Mouse (Mus musculus) kidney, adult 2 months (tissue): ENCODE measurements at regions not wholly inside any gene's neighbourhood (a gene's known extent, or its start where the extent isn't known, plus 50 kb on each side); places are given as distances from the start of the nearest gene placed in this dataset.

Experiments used
- DNase-seq: peaks from one replicate; pipeline ENCODE4 v3.0.0; 2021
- H3K27ac ChIP-seq: fragments of 200-500 bp; 2 replicates; pipeline ENCODE4 v1.5.1; 2012; ENCODE audit warnings: low read depth, low read length, control low read depth, inconsistent platforms; ENCODE audit not compliant: insufficient read depth
- H3K27me3 ChIP-seq: fragments of 200-500 bp; replicated peaks from 2 replicates; pipeline ENCODE4 v1.6.1; 2012; ENCODE audit warnings: mild to moderate bottlenecking, moderate library complexity, low read length, inconsistent platforms; ENCODE audit not compliant: control insufficient read depth, insufficient read depth
- H3K36me3 ChIP-seq: fragments of 200-500 bp; 2 replicates; pipeline ENCODE4 v1.6.1; 2012; ENCODE audit warnings: mild to moderate bottlenecking, moderate library complexity, low read length, inconsistent platforms; ENCODE audit not compliant: control insufficient read depth, insufficient read depth
- H3K4me1 ChIP-seq: fragments of 200-500 bp; 2 replicates; pipeline ENCODE4 v1.6.1; 2011; ENCODE audit warnings: low read length; ENCODE audit not compliant: control insufficient read depth, insufficient read depth
- H3K4me3 ChIP-seq: fragments of 200-500 bp; 2 replicates; pipeline ENCODE4 v1.5.1; 2011; ENCODE audit warnings: mild to moderate bottlenecking, low read depth, low read length, control low read depth; ENCODE audit not compliant: insufficient read depth
- CTCF ChIP-seq: fragments of 200-500 bp; conservative IDR thresholded peaks from 2 replicates; pipeline ENCODE4 v1.5.1; 2011; ENCODE audit warnings: low read depth, mild to moderate bottlenecking, control low read depth, low read length, moderate library complexity, mixed read lengths; ENCODE audit not compliant: insufficient read depth, insufficient read length
- POLR2A ChIP-seq: fragments of 200-500 bp; IDR thresholded peaks from one replicate; pipeline ENCODE4 v1.6.1; 2011; ENCODE audit warnings: low read depth, low read length, control low read depth
- WGBS: fragments of 180-500 bp; shearing (Covaris S2); methylation state at CpG from one replicate; pipeline ENCODE4 v1.1.7; 2018; 5-methylcytosine and 5-hydroxymethylcytosine counted together

GRCm38 (mm10) chr4:31421386-31421785 lies 542.5 kb upstream of the Map3k7 start:
- Histone ChIP-seq H3K27ac (peak overlapping the region; percentile 29; the same call in 1 of the 2 replicates), H3K36me3 (no peaks in the 10 kb centered on the region), H3K4me1 (peaks cover 6% of the 10 kb centered on the region; the same call in 1 of the 2 replicates), H3K4me3 (no peak overlapping the region), H3K27me3 (no peaks in the 10 kb centered on the region)
- TF ChIP-seq CTCF (no peak), POLR2A (no peak)
- peak; percentile 65 for DNase-seq
- WGBS = 57% methylated on average over 5 of the region's 5 CpGs

- Histone ChIP-seq H3K27ac (no peak overlapping the region), H3K4me1 (peaks cover 6% of the 10 kb centered on the region; the same call in 1 of the 2 replicates), H3K4me3 (no peak overlapping the region), H3K36me3 (no peaks in the 10 kb centered on the region), H3K27me3 (no peaks in the 10 kb centered on the region)
- TF ChIP-seq CTCF (no peak), POLR2A (no peak)
- no peak for DNase-seq
- 66% methylated on average over 7 of the region's 7 CpGs for WGBS
Measured at GRCm38 (mm10) chr4:31425135-31425534, 538.8 kb upstream of the Map3k7 start.

GRCm38 (mm10) chr4:31425716-31426115 lies 538.2 kb upstream of the Map3k7 start:
- no peak overlapping the region for H3K4me3 ChIP-seq
- no peak for TF ChIP-seq CTCF
- TF ChIP-seq POLR2A = no peak
- no peaks in the 10 kb centered on the region for H3K36me3 ChIP-seq
- peaks cover 6% of the 10 kb centered on the region; the same call in 1 of the 2 replicates for H3K4me1 ChIP-seq
- no peak overlapping the region for H3K27ac ChIP-seq
- no peak for DNase-seq
- 70% methylated on average over 4 of the region's 4 CpGs for WGBS
- H3K27me3 ChIP-seq = no peaks in the 10 kb centered on the region

- H3K4me3 ChIP-seq = no peak overlapping the region
- no peaks in the 10 kb centered on the region for H3K27me3 ChIP-seq
- H3K36me3 ChIP-seq = no peaks in the 10 kb centered on the region
- no peak for DNase-seq
- H3K27ac ChIP-seq = no peak overlapping the region
- no peaks in the 10 kb centered on the region for H3K4me1 ChIP-seq
- WGBS = 60% methylated on average over 7 of the region's 7 CpGs
- TF ChIP-seq CTCF (no peak), POLR2A (no peak)
Measured at GRCm38 (mm10) chr4:31426169-31427030, 537.5 kb upstream of the Map3k7 start.

GRCm38 (mm10) chr4:31433943-31434342 lies 530.0 kb upstream of the Map3k7 start:
- WGBS = 76% methylated on average over 7 of the region's 7 CpGs
- TF ChIP-seq CTCF = no peak
- no peak for TF ChIP-seq POLR2A
- Histone ChIP-seq H3K36me3 (no peaks in the 10 kb centered on the region), H3K27me3 (no peaks in the 10 kb centered on the region; the same call in 1 of the 2 replicates), H3K27ac (no peak overlapping the region), H3K4me1 (no peaks in the 10 kb centered on the region), H3K4me3 (no peak overlapping the region)
- no peak for DNase-seq

- Histone ChIP-seq H3K27me3 (0 out of 2 replicates have a peak, but pooled peaks cover 2% of the 10 kb centered on the region), H3K36me3 (no peaks in the 10 kb centered on the region), H3K27ac (no peak overlapping the region), H3K4me3 (no peak overlapping the region), H3K4me1 (no peaks in the 10 kb centered on the region)
- no peak for TF ChIP-seq POLR2A
- no peak for TF ChIP-seq CTCF
- 48% methylated on average over 7 of the region's 7 CpGs for WGBS
- peak; percentile 4 for DNase-seq
Measured at GRCm38 (mm10) chr4:31454898-31455297, 509.0 kb upstream of the Map3k7 start.

GRCm38 (mm10) chr4:31455466-31455865 lies 508.4 kb upstream of the Map3k7 start:
- Histone ChIP-seq H3K36me3 (no peaks in the 10 kb centered on the region), H3K4me3 (no peak overlapping the region)
- 60% methylated on average over 4 of the region's 4 CpGs for WGBS

More at GRCm38 (mm10) chr4:31455466-31455865, 508.4 kb upstream of the Map3k7 start:
- no peaks in the 10 kb centered on the region for H3K4me1 ChIP-seq
- H3K27me3 ChIP-seq = 0 out of 2 replicates have a peak, but pooled peaks cover 2% of the 10 kb centered on the region
- DNase-seq = peak; percentile 14
- H3K27ac ChIP-seq = no peak overlapping the region
- TF ChIP-seq CTCF (no peak), POLR2A (no peak)
